Mouse (Mus musculus): ENCODE results near the gene Grm5. TPM values are rescaled to one million over a fixed set of nuclear protein-coding genes. Genes with fewer than 3 reads are reported as not detected.

Grm5 gene
- 0.02 TPM for polyA plus RNA-seq (2014; fragmentation: Illumina TruSeq; extraction: RNeasy Lipid Tissue Mini Kit (QIAGEN cat#74804); ENCODE audit: insufficient read depth, low read depth, low replicate concordance)

GRCm38 (mm10) chr7:87583868-87584267, at the start of gene Grm5:
TSS of gene Grm5 (plus strand) at chr7:87584168.

Other genes with a start within 250 kb of the Grm5 start
- gene Tyr, start 90.7 kb upstream of the Grm5 start, polyA plus RNA-seq (2014; fragmentation: Illumina TruSeq; extraction: RNeasy Lipid Tissue Mini Kit (QIAGEN cat#74804); ENCODE audit: insufficient read depth, low read depth, low replicate concordance) = not detected